Mouse (Mus musculus): Measurements from ENCODE around the gene Ccdc130. TPM values are rescaled to one million over a fixed set of nuclear protein-coding genes. Genes with fewer than 3 reads are reported as not detected.
A peak's percentile ranks its signal among the peaks of the same experiment; 100 is the strongest.

The Ccdc130 gene
- total RNA-seq, 2 experiments from 2014 or later = 23.1 to 28.2 TPM

- intact Hi-C loops (cut with DNase I) = no loop called here
- no peak for DNase-seq (ENCODE audit: low spot score in 2 of 2)
Measured at GRCm38 (mm10) chr8:84241821-84242220, 28.4 kb downstream of the Ccdc130 start.

GRCm38 (mm10) chr8:84241167-84241566 lies 29.0 kb downstream of the Ccdc130 start:
- intact Hi-C loops (cut with DNase I) = no loop called here
- no peak for DNase-seq (ENCODE audit: low spot score in 2 of 2)

DNA sequence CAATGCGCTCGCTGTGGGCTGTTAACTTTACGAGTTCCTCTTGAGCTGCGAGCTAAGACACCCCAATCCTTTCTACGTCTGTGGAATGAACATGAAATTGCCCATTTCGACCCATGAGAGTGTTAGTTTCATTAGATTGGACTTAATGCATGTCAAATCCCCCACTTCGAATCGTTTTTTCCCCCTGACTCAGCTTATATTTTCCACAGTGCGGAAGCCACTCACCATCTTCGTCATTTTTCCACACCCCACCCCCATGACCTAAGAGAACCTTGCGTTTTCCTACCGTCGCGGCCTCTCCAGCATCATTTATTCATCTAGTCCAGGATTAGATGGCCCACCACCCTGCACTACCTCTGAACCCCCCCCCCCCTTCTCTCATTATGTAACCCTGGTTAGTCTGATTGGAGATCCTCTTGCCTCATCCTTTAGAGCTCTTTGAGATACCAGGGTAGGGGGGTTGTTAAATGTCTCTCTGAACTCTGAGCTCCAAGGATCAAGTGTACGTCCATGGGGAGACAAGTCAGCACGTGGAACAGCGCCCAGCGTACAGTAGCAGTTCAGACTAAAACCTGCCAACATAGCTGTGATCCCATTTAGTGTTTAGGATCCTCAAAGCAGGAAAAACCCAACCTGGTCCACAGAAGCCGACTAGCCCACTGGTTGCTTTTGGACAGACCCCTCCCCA lies 32.5 kb downstream of the Ccdc130 start:
- intact Hi-C loops (cut with DNase I) = no loop called here
- no peak for DNase-seq (ENCODE audit: low spot score in 2 of 2)

DNA sequence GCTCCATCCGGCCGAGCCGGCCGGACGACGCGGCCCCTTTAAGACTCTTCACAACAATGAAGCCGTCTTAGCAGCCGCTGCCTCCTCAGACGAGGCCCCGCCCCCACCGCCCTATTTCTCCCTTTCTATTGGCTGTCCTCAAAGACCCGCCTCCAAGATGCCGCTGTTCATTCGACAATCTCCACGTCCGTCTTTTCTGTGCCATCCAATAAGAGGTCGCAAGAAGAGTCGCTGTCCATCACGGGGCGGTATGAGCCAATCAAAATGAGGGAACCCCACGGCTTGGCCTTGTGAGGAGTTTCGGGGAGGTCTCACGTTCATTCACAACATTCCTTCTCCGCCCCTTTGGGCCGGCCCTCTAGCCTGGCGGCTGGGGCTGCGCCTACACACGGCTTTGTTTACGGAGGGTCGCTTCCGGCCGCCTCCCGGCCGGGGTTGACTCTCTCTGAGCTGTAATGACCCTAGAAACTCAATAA lies 33.1 kb downstream of the Ccdc130 start, which contains the start of gene Zswim4:
Zswim4 (minus strand) TSS at position 58 of the 476 bp plus-strand sequence.
- peak; percentile 97 to 99 for DNase-seq (ENCODE audit: low spot score in 2 of 2)
- intact Hi-C loops (cut with DNase I) = no loop called here

DNA sequence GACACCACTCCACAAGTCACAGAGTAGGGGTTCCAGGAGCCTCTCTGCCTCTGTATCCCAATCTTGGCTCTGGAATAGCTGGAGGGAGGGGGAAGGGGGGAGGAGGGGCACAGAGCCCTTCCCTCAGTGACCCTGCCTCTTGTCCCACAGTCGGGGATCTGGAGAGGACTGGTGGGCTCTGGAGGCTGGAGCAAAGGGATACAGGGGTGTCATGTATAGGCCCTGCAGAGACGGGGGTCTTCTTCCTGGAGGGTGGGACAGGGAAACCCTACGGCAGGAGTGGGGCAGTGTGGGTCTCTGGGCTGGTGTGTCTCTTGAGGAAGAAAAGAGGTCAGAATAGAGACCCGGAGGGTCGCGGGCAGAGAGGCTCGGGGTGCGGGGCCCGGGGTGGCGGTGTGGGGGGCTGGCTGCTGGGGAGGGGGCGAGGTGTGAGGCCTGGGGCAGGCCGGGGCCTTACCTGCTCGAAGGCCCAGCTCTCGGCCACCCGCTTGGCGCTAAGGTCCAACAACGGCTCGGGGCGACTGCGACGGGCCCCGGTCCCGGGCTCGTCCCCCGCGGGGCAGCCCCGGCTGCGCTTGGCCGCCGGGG lies 33.7 kb downstream of the Ccdc130 start:
- intact Hi-C loops (cut with DNase I) = no loop called here
- no peak for DNase-seq (ENCODE audit: low spot score in 2 of 2)

- intact Hi-C loops (cut with DNase I) = no loop called here
- no peak for DNase-seq (ENCODE audit: low spot score in 2 of 2)
Measured at GRCm38 (mm10) chr8:84235746-84236409, 34.3 kb downstream of the Ccdc130 start.

- no peak for DNase-seq (ENCODE audit: low spot score in 2 of 2)
- intact Hi-C loops (cut with DNase I) = no loop called here
Measured at GRCm38 (mm10) chr8:84233055-84233454, 37.1 kb downstream of the Ccdc130 start.

DNA sequence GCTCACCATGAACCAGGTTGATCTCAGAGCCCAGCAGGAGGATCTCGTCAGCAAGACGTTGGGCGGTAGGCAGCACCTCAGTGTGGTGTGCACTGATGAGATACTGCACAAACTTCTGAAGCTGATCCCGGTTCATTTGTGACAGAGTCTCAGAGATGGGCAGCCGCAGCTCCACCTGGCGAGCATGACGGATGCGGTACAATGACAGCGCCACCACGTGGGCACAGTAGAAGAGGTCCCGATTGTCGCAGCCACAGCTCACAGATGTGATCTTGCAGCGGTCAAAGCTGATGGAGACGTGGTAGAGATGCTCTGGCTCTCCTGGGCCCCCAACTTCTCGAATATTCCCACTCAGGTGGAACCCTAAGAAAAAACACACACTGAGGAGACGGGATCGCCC lies 39.4 kb downstream of the Ccdc130 start:
- DNase-seq (ENCODE audit: low spot score in 2 of 2) = no peak
- intact Hi-C loops (cut with DNase I) = no loop called here

DNA sequence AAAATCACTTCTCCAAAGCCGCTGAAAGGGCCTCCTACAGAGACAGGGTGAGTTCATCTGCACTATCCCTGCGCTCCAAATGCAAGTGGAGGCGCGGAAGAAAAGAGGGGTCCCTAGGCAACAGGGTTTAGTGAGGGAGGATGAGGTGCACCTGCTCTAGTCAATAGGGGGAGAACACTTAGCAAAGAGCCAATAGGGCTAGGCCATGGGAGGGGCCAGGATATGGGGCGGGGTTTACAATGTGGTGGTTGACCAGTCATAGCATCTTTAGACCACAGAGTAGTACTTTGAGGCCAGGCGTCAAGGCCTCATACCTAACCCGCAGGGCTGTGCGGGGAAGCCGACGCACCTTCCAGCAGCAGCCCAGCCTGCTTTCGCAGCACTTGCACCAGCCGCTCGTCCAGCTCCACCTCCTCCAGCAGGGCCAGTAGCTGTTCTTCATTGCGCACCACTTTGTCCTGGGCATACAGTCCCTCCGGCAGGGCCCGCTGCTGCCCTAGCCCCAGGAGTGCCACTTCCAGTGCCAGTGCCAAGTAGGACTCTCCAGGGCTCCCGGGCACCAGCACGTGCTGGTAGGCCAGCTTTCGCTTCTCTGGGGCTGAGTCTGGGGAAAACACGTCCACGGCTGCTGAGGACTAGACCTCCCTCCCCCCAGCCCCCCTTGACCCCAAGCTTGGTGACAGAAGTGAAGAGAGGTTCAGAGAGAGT lies 46.7 kb downstream of the Ccdc130 start:
- intact Hi-C loops (cut with DNase I) = no loop called here
- no peak for DNase-seq (ENCODE audit: low spot score in 2 of 2)

- no peak for DNase-seq (ENCODE audit: low spot score in 2 of 2)
- intact Hi-C loops (cut with DNase I) = no loop called here
Measured at GRCm38 (mm10) chr8:84222566-84223165, 47.5 kb downstream of the Ccdc130 start.

DNA sequence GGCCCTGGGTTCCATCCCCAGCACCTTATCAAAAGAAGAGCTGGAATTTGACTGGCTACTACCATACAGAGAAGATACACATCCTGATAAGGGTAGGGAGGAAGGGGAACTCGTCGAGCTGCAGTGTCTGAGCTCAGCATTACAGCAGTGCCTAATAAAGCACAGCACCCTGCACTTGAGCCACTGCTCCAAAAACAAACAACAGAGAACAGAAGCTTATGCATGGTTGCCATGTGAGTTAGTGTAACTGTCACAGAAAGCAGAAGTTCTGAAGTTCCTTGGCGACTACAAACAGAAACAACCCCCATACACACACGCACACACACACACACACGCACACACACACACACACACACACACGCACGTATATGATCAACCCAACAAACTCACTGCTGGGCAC lies 50.1 kb downstream of the Ccdc130 start:
- DNase-seq (ENCODE audit: low spot score in 2 of 2) = no peak
- intact Hi-C loops (cut with DNase I) = no loop called here

GRCm38 (mm10) chr8:84218143-84218542 lies 52.0 kb downstream of the Ccdc130 start:
- intact Hi-C loops (cut with DNase I) = no loop called here
- DNase-seq (ENCODE audit: low spot score in 2 of 2) = no peak

GRCm38 (mm10) chr8:84217206-84217605 lies 53.0 kb downstream of the Ccdc130 start:
- DNase-seq (ENCODE audit: low spot score in 2 of 2) = no peak
- intact Hi-C loops (cut with DNase I) = no loop called here

DNA sequence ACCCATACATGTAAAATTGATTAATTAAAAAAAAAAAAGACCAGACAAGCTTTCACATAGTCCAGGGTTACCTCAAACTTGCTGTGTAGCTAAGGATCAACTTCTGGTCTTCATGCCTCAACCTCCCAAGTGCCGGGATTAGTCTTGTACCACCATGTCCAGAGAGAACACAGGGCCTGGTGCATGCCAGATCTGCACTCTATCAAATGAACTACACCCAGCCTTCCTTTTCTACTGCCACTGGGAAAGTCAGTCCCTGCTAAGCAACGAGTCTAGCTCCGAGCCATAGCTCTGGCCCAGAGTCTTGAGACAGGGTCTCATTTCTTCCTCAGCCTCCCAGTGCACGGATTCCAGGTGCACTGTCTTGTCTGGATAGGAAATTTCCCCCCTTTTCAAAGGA lies 56.9 kb downstream of the Ccdc130 start:
- intact Hi-C loops (cut with DNase I) = loop anchor here (5.0 kb wide), 1 partner anchor 36 kb away; no protein-coding TSS in a partner anchor
- DNase-seq (ENCODE audit: low spot score in 2 of 2) = no peak

DNA sequence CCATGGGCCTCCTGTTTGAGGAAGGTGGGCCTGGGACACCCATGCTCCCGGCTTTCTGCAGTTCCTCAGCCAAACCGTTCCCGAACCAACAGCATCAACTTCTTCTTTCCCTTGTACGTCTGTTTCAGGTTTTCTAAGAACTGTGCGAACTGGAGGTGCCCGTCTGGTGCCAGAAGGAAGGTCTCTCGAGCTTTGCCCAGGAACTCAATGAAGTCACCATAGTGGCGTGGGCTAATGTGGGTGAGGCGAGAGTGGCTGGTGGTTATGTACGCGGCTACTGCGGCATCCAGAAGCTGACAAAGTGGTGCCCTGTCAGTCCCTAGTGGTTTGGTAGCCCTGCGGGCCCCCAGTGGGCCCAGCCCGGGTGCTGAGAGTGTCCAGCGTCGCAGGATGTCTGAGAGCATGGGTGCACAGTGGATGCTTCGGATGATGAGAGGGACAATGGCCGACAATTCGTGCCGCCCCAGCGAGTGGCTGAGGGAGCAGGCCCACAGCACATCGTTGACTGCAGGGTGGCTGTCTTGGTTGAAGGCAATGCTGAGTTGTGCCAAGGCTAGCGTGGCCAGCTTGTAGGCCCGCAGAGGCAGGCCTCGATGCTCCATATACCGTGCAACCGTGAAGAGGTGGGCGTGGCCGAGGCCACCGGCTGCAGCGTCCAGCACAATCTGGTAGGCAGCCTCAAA lies 58.2 kb downstream of the Ccdc130 start:
- intact Hi-C loops (cut with DNase I) = loop anchor here (5.0 kb wide), 1 partner anchor 35 kb away; no protein-coding TSS in a partner anchor
- DNase-seq (ENCODE audit: low spot score in 2 of 2) = no peak

DNA sequence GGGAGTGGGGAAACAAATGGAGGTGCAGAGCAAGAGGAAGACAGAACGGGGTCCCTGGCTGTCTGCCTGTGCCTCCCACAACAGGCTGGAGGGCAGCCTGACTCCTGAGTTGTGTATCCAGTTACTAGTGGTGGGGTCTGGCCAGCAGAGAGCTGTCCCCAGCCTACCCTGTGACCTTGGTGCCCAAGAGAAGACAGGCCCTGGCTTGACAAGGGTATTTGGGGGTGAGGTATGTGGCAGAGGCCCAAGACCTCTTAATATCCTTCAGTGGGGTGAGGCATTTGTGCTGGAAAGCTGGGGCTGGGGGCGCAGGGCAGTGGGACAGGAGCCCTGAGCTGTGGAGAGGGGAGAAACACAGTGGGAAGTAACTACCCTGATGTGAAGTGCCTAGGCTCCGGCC lies 59.0 kb downstream of the Ccdc130 start:
- intact Hi-C loops (cut with DNase I) = loop anchor here (5.0 kb wide), 1 partner anchor 34 kb away; no protein-coding TSS in a partner anchor
- no peak for DNase-seq (ENCODE audit: low spot score in 2 of 2)

- intact Hi-C loops (cut with DNase I) = loop anchor here (1.0 to 5.0 kb wide), 2 partner anchors 24 to 33 kb away; no protein-coding TSS in a partner anchor
Measured at GRCm38 (mm10) chr8:84210167-84210791, 59.9 kb downstream of the Ccdc130 start.

More at GRCm38 (mm10) chr8:84210167-84210791, 59.9 kb downstream of the Ccdc130 start:
- DNase-seq (ENCODE audit: low spot score in 2 of 2) = peak; percentile 78 to 81
